Mouse (Mus musculus) gastrocnemius, postnatal 14 days (tissue): ENCODE data around the gene Adcy3. TPM values are rescaled to one million over a fixed set of nuclear protein-coding genes. Genes with fewer than 3 reads are reported as not detected.

Experiments used
- DNase-seq: peaks from one replicate; pipeline ENCODE4 v3.0.0; 2021; ENCODE audit warnings: mixed read lengths
- intact Hi-C: fragments of 180-260 bp; cut with DNase I; formaldehyde crosslinking; loops from one replicate; pipeline ENCODE4 v1.15.1; 2025; ENCODE audit warnings: low total_unique reads
- long read RNA-seq, 2 experiments: library from polyadenylated mRNA; stranded (forward); transcript quantifications; one replicate each; pipeline ENCODE4 v2.0.0; 2021
- total RNA-seq, 2 experiments: library from RNA; stranded (reverse); gene quantifications; 2 replicates each; pipeline ENCODE4 v1.2.3; 2021

The Adcy3 gene
- total RNA-seq, result 1 to 10 TPM; 3.1 to 3.9 TPM
- long read RNA-seq, experiment 1, partial matches to known transcripts, result 1 of 3 reads
- long read RNA-seq, experiment 1, other reads (novel, unspliced or antisense), result 2 of 3 reads
- long read RNA-seq, experiment 2, full-length matches to known transcripts, result 1 of 6 reads
- long read RNA-seq, experiment 2, partial matches to known transcripts, result 1 of 6 reads
- long read RNA-seq, experiment 2, other reads (novel, unspliced or antisense), result 4 of 6 reads

DNA sequence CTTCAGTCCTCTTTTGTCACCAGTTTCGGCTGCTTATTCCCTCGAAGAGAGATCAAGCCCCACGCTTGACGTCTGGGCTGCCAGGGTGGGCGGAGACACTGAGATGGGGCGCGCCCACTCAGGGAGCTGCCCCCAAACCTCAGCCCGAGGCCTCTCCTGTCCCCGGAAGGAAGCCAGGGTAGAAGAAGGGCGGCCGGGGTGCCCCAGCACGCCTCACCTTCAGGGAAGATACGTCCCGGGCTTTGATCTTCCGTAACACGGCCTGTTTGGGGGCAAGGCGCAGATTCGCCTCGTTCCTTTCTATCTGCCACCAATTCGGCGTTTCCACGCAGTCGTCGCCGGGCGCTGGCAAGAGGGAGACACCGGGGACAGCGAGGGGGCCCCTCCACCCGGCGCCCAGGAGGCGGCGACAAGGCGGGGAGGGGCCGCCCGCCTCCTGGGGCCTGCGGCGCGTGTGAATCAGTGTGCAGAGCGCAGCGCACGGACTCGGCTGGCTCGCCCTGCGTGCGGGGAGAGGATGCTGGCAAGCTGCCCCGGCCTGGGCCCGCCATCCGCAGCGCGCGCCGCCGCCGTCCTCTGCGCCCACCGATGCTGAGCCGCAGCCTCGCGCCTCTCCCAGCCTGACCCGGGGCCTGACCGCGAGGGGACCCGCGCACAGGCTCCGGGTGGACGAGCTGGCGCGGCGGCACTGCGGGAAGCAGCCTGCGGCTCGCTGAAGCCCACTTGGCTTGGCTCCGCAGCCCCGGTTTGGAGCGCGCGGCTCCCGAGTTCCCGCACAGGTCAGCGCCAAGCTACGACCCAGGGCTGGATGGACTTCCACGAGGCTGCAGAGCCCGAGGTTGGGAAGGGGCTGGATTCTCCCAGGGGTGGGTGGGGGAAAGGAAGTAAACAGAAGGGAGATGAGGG lies at the start of gene Adcy3:
TSS of gene Adcy3 (plus strand) at position 163 of the 906 bp plus-strand sequence.
- intact Hi-C loops, result no loop called here
- peak; percentile 67 for DNase-seq

DNA sequence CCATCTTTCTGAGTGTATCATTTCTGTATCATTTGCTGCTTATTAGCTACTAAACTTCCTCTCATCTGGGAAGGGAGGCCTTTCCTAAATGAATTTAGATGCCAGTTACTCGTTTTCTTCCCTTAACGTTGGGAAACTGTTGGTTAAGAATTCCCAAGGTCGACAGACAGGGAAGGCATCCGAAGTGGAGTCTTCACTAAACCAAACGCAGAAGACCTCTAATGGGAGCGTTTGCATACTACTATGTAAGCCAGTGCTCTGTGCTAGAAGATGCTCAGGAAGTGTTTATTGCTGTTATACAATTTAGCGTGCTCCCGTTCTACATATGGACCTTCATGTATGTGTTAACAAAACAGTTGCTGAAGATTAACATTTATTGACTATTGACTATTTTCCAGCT lies 49.5 kb upstream of the Adcy3 start:
- intact Hi-C loops, result no loop called here

DNA sequence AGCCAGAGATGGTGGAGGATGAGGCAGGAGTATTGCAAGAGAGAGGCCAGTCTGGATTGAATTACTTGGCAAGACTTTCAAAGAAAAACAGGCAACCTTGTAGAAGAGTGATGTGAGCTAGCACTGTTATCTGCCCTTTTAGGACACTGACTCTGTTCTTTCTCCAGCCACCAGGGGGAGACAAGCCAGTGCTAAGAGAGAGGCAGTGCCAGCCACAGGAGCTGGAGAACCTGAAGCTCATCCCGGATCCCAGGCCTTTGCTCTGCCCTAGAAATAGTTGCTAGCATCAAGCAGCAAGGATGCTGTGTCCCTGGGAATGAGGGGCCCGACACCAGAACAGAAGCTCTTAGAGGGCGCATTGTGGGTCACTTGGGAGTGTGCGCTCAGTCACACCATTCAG lies 25.5 kb upstream of the Adcy3 start:
- intact Hi-C loops, result loop anchor here (2.0 to 10.0 kb wide), 2 partner anchors 103 to 447 kb away; no protein-coding TSS in a partner anchor

More for the DNA sequence above, 49.5 kb upstream of the Adcy3 start:
- no peak for DNase-seq

DNA sequence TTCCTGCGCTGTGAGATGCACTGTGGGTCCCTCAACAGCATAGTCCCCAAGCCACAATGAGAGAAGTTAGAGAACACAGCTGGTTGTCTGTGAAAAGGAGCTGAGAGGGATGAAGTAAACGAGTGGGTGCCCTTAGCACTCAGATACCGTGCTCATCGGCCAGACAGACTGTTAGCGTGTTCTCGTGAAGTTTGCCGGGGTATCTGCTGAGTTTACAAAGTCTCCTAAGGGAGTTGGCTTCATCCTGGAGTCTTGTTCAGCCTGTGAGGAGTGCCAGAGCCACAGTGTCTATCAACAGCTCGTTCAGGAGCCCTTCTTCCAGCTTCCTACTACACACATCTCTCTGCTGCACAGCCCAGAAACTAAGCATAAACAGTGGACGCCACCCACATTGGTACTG lies 16.8 kb upstream of the Adcy3 start:
- intact Hi-C loops, result no loop called here
- no peak for DNase-seq

More for the DNA sequence above, 25.5 kb upstream of the Adcy3 start:
- peak; percentile 73 for DNase-seq

DNA sequence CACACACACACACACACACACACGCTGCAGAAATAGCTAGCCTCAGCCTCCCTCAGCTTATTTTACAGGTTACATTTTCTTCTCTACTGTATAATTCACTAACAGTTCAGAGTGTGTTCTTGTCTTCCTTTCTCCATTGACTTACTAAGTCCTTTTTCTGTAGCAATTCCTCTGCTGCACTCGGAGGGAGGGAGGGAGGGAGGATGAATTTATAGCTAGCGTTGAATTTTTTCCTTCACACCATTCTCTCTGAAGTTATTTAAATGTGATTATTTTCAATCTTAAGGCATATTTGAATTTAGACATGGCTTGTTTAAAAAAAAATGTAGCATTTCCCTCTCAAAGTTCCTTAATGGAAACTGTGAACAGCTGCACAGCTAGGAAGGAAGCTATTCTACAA lies 15.8 kb upstream of the Adcy3 start:
- intact Hi-C loops, result no loop called here
- DNase-seq, result no peak

DNA sequence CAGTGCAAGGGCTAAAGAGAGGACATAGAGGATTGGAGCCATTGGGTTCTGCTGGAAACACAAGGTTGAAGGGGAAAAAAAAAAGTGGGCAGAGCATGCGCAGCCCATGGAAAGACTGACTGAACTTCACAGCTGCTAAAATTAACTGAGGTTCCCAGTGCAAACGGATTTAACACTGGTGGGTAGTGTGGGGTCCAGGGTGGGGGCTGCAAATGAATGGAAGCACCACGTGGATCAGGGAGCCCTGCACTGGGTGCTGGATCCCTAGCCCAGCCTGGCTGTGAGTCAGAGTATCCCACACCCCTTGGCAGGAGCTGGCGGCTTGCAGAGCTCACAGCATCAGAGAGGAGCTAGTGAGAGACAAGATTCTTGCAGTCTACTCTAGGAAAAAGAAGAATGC lies 15.3 kb upstream of the Adcy3 start:
- no peak for DNase-seq
- intact Hi-C loops, result no loop called here

DNA sequence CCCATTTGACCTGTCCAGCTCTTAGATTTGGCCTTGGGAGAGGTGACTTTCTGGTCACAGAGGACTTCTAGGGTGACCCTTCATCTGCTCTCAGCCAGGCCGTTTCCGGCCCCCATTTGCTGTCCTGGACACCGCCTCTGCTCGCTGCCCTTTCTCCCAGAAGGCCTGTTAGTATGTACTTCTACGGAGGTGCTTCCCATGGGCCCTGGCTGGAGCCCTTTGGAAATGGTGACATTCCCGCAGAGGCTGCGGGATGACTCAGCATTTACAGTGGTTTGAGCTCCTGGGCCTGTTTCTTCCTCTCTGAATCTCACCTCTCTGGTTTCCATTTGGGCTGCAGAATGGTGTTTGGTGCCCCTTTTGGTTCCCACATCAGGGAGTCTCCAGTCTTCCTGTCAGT lies 5.6 kb upstream of the Adcy3 start:
- no peak for DNase-seq
- intact Hi-C loops, result no loop called here

DNA sequence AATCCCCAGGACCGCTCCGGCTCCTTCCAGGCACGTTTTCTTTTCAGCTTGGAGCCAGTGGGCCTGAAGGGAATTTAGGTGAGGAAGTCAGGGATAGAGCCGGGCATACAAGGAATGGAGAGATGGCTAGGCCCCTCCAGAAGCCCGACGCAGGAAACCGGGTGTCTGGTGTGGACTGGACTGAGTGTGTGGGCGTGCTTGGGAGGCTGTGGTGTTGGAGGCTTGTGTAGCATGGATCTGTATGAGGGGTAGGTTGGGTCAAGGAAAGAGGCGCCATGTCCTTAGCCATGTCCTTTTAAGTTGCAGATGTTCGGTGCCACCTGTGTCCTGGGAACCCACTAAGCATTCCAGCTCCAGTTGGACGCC lies 927 bp downstream of the Adcy3 start:
- intact Hi-C loops, result no loop called here

DNA sequence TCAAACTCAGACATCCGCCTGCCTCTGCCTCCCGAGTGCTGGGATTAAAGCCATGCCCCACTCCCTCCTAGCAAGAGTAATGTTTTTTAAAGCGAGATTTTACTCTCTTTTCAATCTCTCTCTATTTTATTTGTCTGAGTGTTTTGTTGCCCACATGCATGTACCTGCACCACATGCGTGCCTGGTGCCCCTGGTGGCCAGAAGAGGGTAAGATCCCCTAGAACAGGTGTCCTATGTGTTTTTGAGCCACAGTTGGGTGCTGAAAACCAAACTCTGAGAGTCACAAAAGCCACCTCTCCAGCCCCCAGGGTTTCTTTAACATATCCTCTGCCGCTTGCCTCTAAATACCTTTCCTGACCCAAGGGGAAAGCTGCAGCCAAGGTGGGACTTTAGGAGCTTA lies 10.3 kb downstream of the Adcy3 start:
- DNase-seq, result no peak
- intact Hi-C loops, result no loop called here

More for the DNA sequence above, 927 bp downstream of the Adcy3 start:
- DNase-seq, result no peak

DNA sequence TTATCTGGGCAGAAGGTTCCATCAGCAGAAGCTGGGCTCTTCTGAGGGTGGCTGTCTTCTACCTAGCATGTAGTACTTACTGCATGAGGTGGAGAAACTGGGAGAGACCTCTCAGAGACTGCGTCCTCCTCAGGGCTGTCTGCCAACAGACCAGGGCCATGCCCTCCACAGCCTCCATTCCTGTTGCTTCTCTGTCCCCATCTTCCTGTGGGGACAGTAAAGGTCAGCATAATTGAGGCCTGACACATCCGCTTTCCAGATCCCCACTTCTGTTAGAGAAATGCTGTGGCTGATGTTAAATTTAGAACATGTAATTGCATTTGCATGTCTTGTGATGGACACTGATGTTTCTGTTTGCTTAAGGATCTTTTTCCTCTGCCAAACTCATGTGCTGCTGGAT lies 18.0 kb downstream of the Adcy3 start:
- DNase-seq, result no peak
- intact Hi-C loops, result no loop called here

DNA sequence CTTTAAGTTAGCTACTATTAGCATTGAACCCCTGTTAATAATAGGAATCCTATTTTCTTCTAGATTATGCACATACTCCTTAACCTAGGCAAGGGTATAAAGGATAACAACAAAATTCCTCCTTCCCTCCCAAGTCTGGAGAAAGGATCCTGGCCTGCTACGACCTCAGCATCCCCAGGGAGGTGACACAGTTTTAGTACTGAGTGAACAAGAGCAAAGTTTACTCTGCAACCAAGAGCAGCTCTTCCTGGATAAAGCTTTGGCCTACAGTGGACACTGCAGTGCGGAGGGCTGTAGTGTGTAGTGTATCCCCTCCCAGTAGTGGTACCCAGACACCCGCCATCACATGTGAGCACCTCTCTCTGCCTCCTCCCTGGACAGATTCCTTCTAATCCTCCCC lies 19.1 kb downstream of the Adcy3 start:
- intact Hi-C loops, result no loop called here

DNA sequence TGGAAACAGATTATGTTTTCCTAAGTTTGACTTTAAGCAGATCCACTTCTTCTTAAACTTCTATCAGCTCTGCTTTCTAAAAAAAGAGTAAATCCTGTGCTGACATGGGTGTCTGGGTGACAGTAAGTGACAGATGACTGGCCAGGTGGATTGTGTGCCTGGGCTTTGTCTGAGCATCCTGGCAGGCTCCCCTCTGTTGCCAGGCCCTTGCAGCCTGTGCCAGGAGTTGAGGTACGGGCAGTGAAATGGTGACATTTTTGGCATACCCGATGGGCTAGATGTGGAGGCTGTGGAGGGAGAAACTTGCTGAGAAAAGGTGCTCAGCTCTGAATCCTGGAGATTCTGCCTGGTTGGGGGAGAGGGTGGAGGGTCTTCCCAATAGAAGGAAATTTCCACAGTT lies 24.6 kb downstream of the Adcy3 start:
- DNase-seq, result no peak
- intact Hi-C loops, result no loop called here

More for the DNA sequence above, 19.1 kb downstream of the Adcy3 start:
- DNase-seq, result peak; percentile 49

DNA sequence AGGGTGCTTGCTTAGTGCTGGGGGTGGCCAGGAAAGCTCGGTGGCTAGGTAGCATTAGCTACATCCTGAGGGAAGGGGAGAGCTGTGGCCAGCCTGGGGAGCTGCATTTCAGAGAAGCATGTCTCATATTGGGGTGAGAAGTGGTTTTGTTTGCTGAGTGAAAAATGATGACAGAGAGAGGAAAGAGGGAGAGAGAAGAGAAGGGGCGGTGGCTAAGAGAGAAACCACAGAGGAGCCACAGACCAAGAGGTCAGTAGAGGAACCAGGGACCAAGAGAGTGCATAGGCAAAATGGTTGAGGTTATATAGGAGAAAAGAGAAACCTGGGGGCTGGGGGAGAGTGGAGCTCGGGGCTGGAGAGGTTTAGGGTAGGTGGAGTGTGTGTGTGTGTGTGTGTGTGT lies 25.3 kb downstream of the Adcy3 start:
- intact Hi-C loops, result no loop called here
- no peak for DNase-seq

DNA sequence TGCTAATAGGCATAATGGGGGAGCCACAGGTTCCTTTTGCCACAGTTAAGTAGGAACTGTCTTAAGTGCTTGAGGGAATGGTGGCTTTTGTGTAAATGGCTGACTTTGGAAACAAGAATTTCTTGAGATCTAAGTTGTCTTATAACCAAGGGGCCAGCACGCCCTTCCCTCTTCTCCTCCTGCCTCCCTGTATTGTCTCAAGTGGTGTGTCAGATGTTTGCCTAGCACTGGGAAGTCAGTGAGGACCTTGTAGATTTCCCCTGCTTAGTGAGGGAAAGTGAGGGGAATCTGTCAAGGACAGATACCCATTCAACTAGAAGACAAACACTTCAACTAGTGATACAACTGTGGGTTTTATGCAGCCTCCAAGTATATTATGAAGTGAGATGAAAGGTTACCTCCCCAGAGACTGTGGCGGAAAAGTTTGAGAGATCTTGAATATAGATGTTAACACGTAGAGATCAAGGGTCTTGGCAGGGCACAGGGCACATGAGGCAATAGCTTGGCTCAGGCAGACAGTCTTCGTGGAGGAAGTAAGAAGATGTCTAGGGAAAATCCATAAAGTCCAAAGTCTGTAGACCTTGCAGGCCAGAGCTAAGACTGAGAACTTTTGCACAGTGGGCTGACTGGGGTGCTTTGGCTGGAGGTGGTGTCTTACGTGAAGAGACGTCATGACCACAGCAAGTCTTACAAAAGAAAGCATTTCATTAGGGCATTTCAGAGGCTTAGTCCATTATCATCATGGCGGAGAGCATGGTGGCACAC lies 26.1 kb downstream of the Adcy3 start:
- intact Hi-C loops, result no loop called here
- no peak for DNase-seq

DNA sequence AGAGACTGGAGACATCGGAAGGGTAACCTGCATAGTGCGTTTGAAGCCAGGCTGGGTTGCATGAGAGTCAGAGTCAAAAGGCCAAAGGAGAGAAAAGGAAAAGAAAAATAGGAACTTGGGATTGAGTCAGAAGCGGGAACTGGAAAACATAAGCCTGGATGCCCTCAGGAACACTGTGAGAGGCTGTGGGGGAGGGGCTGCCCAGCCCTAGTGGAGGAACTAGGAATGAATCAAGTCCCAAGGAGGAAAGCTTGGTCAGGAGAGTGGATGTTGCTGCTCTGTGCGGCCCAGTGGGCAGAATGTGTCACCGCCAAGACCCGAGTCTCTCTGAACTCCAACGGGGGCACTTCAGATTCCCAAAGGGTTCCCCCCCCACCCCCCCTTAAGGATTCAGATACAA lies 27.4 kb downstream of the Adcy3 start:
- intact Hi-C loops, result no loop called here
- DNase-seq, result no peak

DNA sequence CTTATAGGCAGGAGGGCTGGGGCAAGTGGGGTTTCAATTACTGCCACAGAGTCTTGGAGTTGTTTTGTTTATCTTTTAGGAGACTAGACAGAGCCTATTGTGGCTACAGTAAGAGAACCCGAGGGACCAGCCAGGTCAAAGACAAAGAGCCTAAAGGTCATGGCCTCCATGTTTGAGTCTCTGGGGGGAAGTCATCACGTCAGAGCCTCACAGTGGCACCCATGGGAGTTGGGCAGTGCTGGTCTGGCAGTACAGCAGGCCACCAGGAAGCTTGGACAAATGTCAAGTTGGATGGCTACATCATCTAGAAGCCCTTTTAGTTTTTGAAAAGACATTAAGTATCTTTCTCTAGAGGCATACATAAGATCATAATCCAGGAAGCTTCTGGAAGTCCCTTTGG lies 30.0 kb downstream of the Adcy3 start:
- no peak for DNase-seq
- intact Hi-C loops, result no loop called here

DNA sequence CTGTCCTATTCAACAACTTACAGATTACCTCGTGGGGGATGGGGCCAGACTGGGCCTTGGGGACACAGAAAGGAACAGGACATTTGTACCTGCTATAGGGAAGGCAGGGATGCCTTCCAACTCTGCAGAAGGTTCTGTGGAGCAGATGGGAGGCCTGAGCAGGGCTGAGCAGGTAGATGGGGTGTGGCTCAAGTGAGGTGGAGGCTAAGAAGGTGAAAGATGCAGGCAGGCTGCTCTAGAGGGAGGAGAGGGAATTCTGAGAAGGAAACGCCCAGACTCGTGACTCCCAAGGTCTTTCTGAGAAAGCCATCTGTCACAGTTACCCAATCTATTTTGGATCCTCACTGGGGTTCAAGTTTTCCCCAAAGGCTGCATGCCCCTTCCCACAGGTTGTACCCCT lies 34.1 kb downstream of the Adcy3 start:
- DNase-seq, result no peak
- intact Hi-C loops, result no loop called here

DNA sequence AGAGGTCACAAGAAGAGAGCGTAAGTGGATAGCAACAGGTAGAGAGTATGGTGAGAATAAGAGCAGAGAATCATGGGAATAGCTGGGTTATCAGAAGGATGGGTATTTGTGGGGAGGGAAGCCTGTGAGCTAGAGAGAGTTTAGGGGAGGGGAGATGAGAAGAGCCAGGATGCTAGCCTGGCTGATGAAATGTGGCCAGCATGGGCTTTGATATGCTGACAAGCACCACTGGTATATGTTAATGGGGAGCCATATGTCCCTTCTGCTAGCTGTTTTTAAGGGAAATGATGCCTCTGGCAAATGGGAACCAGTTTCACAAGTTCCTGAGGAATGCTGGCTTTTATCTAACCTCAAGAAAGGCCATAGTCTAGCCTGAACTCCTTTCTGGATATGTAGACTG lies 36.2 kb downstream of the Adcy3 start:
- no peak for DNase-seq
- intact Hi-C loops, result no loop called here

DNA sequence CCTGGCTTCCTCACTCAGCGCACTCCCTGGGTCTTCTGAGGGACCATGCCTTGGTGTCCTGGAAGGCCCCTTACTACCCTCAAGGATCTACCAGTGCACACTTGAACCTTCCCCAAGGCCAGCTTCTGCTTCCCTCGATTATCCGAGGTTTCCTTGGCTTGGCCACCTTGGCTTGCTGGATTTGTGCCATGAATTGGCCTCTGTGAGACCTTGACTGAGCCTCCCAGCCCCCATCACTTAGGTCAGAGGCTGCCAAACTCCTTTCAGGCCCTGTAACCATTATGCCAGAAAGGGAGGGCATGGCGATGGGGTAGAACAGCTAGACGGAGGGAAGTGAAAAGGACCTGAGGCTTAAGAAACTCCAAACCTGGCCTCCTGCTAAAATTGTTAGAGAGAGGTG lies 36.7 kb downstream of the Adcy3 start:
- intact Hi-C loops, result no loop called here
- DNase-seq, result no peak

DNA sequence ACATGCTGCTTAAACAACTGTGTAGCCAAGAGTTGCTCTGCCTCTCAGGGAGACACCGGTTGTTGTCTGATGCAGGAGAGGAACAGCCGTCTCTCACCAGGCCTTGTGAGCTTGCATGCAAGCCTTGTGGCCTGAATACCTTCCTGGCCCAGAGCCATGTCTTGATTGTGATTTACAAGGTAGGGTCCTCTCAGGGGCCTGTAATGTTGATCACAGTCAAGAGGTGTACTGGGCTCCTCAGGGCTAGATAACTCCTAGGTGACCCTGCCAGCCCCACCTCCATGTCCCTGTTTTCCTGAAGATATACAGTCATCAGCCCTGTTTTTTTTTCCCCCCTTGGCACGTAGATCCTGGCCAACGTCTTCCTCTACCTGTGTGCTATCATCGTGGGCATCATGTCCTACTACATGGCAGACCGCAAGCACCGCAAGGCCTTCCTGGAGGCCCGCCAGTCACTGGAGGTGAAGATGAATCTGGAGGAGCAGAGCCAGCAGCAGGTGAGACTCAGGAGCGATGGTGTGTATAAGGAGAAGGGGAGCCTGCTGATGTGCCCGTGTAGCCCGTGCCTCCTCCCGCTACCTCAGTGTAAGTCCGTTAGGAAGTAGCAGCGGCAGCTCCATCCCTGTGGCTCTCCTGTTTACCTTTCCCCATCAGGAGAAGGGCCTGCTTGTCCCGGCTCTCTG lies 40.3 kb downstream of the Adcy3 start:
- intact Hi-C loops, result no loop called here

More for the DNA sequence above, 40.3 kb downstream of the Adcy3 start:
- no peak for DNase-seq
